In genomic region chr1:84218605-84219004, GRCm38 (mm10) we compare ENCODE assay signal across 9 mouse cellular contexts.
A peak's percentile ranks its signal among the peaks of the same experiment; 100 is the strongest.
DNase-seq lines count a peak whose midpoint lies in the region; ATAC-seq and TF ChIP-seq lines count a peak whose summit lies in the region.
"Had no signal": no experiment of that assay in that cellular context is flagged by ENCODE, and none has a peak within 500 bp of the region (broad histone marks: within the 10 kb centered on the region; RNA-seq: fewer than 3 reads in every experiment).

No protein-coding gene starts in this region.

- H3K4me3 ChIP-seq in bone marrow macrophage, adult 2 months (ENCODE audit: insufficient read depth, low read length): no peak overlapping the region
- H3K4me3 ChIP-seq in heart, adult 2 months: no peak overlapping the region

- no peak overlapping the region for H3K9ac ChIP-seq in heart, adult 2 months (ENCODE audit: low read depth, low read length)

- DNase-seq in frontal cortex, postnatal 25 days (ENCODE audit: low spot score in 2 of 2): no peak
- peak; percentile 49 to 63 for DNase-seq in heart, adult 2 months
- peak; percentile 9 to 36 for DNase-seq in layer of hippocampus, postnatal 14 days (ENCODE audit: low spot score in 2 of 2)
- DNase-seq in c-Kit-positive CD71-positive TER-119-positive erythroid progenitor cells, embryonic 14.5 days (ENCODE audit: low spot score): no peak
- DNase-seq in thymus, postnatal 25 days: no peak
- no peak for DNase-seq in adrenal gland, adult 18-20 months (ENCODE audit: low spot score in 2 of 2)
- DNase-seq: B cell, adult 2 months had no signal

- H3K36me3 ChIP-seq in heart, adult 2 months (ENCODE audit: control insufficient read depth, insufficient read depth, low read length): no peaks in the 10 kb centered on the region

- no peak for TF ChIP-seq POLR2A in bone marrow macrophage, adult 2 months (IDR thresholded peaks at IDR 0.05; ENCODE audit: borderline replicate concordance, low read depth, low read length)
- TF ChIP-seq POLR2A in heart, adult 2 months (IDR thresholded peaks at IDR 0.05; ENCODE audit: insufficient read depth, low read depth, low read length): no peak

- peaks cover 46% of the 10 kb centered on the region for H3K4me1 ChIP-seq in bone marrow macrophage, adult 2 months (ENCODE audit: control insufficient read depth, insufficient read depth, low read length)
- H3K4me1 ChIP-seq in heart, adult 2 months (ENCODE audit: control insufficient read depth, insufficient read depth, low read length): no peaks in the 10 kb centered on the region; the same call in 1 of the 2 replicates

- H3K79me2 ChIP-seq in heart, adult 2 months (replicated peaks; ENCODE audit: control insufficient read depth, insufficient read depth, low read length): no peaks in the 10 kb centered on the region

- no peak for TF ChIP-seq EP300 in heart, adult 2 months (IDR thresholded peaks at IDR 0.05; ENCODE audit: insufficient read depth, low read depth, low read length)

- no peaks in the 10 kb centered on the region for H3K27me3 ChIP-seq in heart, adult 2 months (ENCODE audit: control insufficient read depth, insufficient read depth, low read length)

- peak; percentile 89 for ATAC-seq in frontal cortex, adult (ENCODE audit: low TSS enrichment)

- 31% methylated on average over 7 of the region's 7 CpGs for WGBS in heart, adult 2 months

- no peak for TF ChIP-seq CTCF in bone marrow macrophage, adult 2 months (IDR thresholded peaks at IDR 0.05; ENCODE audit: low read depth, low read length)
- no peak for TF ChIP-seq CTCF in heart, adult 2 months (IDR thresholded peaks at IDR 0.05)

- intact Hi-C loops in heart, adult 2 months (cut with DNase I): no loop called here

- peak overlapping the region; percentile 88 for H3K27ac ChIP-seq in bone marrow macrophage, adult 2 months (ENCODE audit: insufficient read depth, low read depth, low read length)
- H3K27ac ChIP-seq in heart, adult 2 months: no peak overlapping the region

Comparison
In these comparisons a context has a peak if more than half of its experiments do, and no peak if none do; other contexts are left out.
1. DNase-seq: peak in heart, adult 2 months (2 of 2) and layer of hippocampus, postnatal 14 days (2 of 2); none in frontal cortex, postnatal 25 days (0 of 2), c-Kit-positive CD71-positive TER-119-positive erythroid progenitor cells, embryonic 14.5 days (single experiment), thymus, postnatal 25 days (single experiment) and adrenal gland, adult 18-20 months (0 of 2).